Mouse (Mus musculus): ENCODE measurements around the gene Snw1. TPM values are rescaled to one million over a fixed set of nuclear protein-coding genes. Genes with fewer than 3 reads are reported as not detected.

Gene Snw1
- total RNA-seq, 2 experiments from 2014 or later = 48.2 to 48.4 TPM

GRCm38 (mm10) chr12:87424516-87424915, 47.6 kb downstream of the Snw1 start:
- no peak for DNase-seq (ENCODE audit: low spot score in 2 of 2)

GRCm38 (mm10) chr12:87423700-87424099, 48.4 kb downstream of the Snw1 start:
- no peak for DNase-seq (ENCODE audit: low spot score in 2 of 2)

GRCm38 (mm10) chr12:87421708-87422507, 50.2 kb downstream of the Snw1 start:
- no peak for DNase-seq (ENCODE audit: low spot score in 2 of 2)

- DNase-seq (ENCODE audit: low spot score in 2 of 2) = no peak
Measured at GRCm38 (mm10) chr12:87419974-87420485, 52.0 kb downstream of the Snw1 start.

GRCm38 (mm10) chr12:87418921-87419320, 53.2 kb downstream of the Snw1 start:
- DNase-seq (ENCODE audit: low spot score in 2 of 2) = no peak

GRCm38 (mm10) chr12:87416690-87417089, 55.4 kb downstream of the Snw1 start:
- DNase-seq (ENCODE audit: low spot score in 2 of 2) = peak in 1 of 2 experiments; percentile 18

GRCm38 (mm10) chr12:87415358-87415757, 56.7 kb downstream of the Snw1 start:
- no peak for DNase-seq (ENCODE audit: low spot score in 2 of 2)

- DNase-seq (ENCODE audit: low spot score in 2 of 2) = peak; percentile 59 to 62
Measured at GRCm38 (mm10) chr12:87413179-87413790, 58.8 kb downstream of the Snw1 start.

GRCm38 (mm10) chr12:87410999-87411398, 61.1 kb downstream of the Snw1 start:
- no peak for DNase-seq (ENCODE audit: low spot score in 2 of 2)

GRCm38 (mm10) chr12:87409123-87409522, 63.0 kb downstream of the Snw1 start:
- DNase-seq (ENCODE audit: low spot score in 2 of 2) = no peak

GRCm38 (mm10) chr12:87407869-87408605, 64.0 kb downstream of the Snw1 start:
- no peak for DNase-seq (ENCODE audit: low spot score in 2 of 2)

- no peak for DNase-seq (ENCODE audit: low spot score in 2 of 2)
Measured at GRCm38 (mm10) chr12:87405721-87406120, 66.4 kb downstream of the Snw1 start.

- no peak for DNase-seq (ENCODE audit: low spot score in 2 of 2)
Measured at GRCm38 (mm10) chr12:87405165-87405564, 66.9 kb downstream of the Snw1 start.

- no peak for DNase-seq (ENCODE audit: low spot score in 2 of 2)
Measured at GRCm38 (mm10) chr12:87401883-87402282, 70.2 kb downstream of the Snw1 start.

- DNase-seq (ENCODE audit: low spot score in 2 of 2) = no peak
Measured at GRCm38 (mm10) chr12:87399119-87399819, 72.8 kb downstream of the Snw1 start.

Small RNA genes lying within 50 kb of the gene (microRNA-seq; reads per million reads assigned to microRNA genes)
- gene Mir3068 = 23.5 to 25.3 reads per million in 2 experiments

Other genes starting within 250 kb of the Snw1 start
- gene Noxred1, start 233.5 kb downstream of the Snw1 start, total RNA-seq (2021) = 1 to 10 TPM in 1 of 2 experiments, under 1 TPM in 1; 0.93 to 1.2 TPM
- 10 to 100 TPM; 57.5 to 66.0 TPM for gene Vipas39, start 206.0 kb downstream of the Snw1 start, total RNA-seq (2021)
- gene Ahsa1, start 205.8 kb downstream of the Snw1 start, total RNA-seq (2021) = 100 to 1,000 TPM; 147 to 157 TPM
- under 1 TPM; 0.52 to 0.60 TPM for gene Ism2, start 172.6 kb downstream of the Snw1 start, total RNA-seq (2021)
- gene Sptlc2, start 83.9 kb downstream of the Snw1 start, total RNA-seq (2021) = 10 to 100 TPM; 50.3 to 60.5 TPM
- gene Slirp, start 28.4 kb downstream of the Snw1 start, total RNA-seq (2021) = 10 to 100 TPM; 87.3 to 94.3 TPM
- gene Alkbh1, start 28.3 kb downstream of the Snw1 start, total RNA-seq (2021) = 10 to 100 TPM; 16.7 to 18.5 TPM
- gene Gm5788, start 22.4 kb upstream of the Snw1 start, total RNA-seq (2021) = not detected
- not detected for gene Gm8300, start 42.0 kb upstream of the Snw1 start, total RNA-seq (2021)
- not detected for gene Oog1, start 130.4 kb upstream of the Snw1 start, total RNA-seq (2021)
- not detected for gene Gm4027, start 146.6 kb upstream of the Snw1 start, total RNA-seq (2021)
- gene Gm16381, start 172.3 kb upstream of the Snw1 start, total RNA-seq (2021) = not detected